In genomic region chr11:117827386-117827785, GRCm38 (mm10) we compare ENCODE assay signal across 11 mouse cellular contexts. TPM values are rescaled to one million over a fixed set of nuclear protein-coding genes. Genes with fewer than 3 reads are reported as not detected.
DNase-seq lines count a peak whose midpoint lies in the region; ATAC-seq and TF ChIP-seq lines count a peak whose summit lies in the region.
"Had no signal": no experiment of that assay in that cellular context is flagged by ENCODE, and none has a peak within 500 bp of the region (broad histone marks: within the 10 kb centered on the region; RNA-seq: fewer than 3 reads in every experiment).

No protein-coding gene starts in this region.

- H3K4me1 ChIP-seq in kidney, adult 2 months (ENCODE audit: control insufficient read depth, insufficient read depth, low read length), result peaks cover 61% of the 10 kb centered on the region
- peaks cover 69% of the 10 kb centered on the region for H3K4me1 ChIP-seq in intestine, embryonic 15.5 days (replicated peaks)

- 64% methylated on average over 3 of the region's 3 CpGs for WGBS in kidney, adult 2 months
- 39% methylated on average over 3 of the region's 3 CpGs for WGBS in intestine, embryonic 15.5 days

- TF ChIP-seq POLR2A in kidney, adult 2 months (IDR thresholded peaks at IDR 0.05; ENCODE audit: low read depth, low read length), result no peak
- TF ChIP-seq POLR2A in myocyte (IDR thresholded peaks at IDR 0.05; ENCODE audit: insufficient read length, low read depth), result no peak

- ATAC-seq in intestine, embryonic 15.5 days, result no peak
- ATAC-seq in inflammation-experienced regulatory T-cells, adult 6 months, result no peak

- H3K79me2 ChIP-seq in myocyte (ENCODE audit: control insufficient read depth, insufficient read depth), result peaks cover 7% of the 10 kb centered on the region

- H3K27ac ChIP-seq in kidney, adult 2 months (ENCODE audit: insufficient read depth, low read depth, low read length), result peak overlapping the region; percentile 99
- H3K27ac ChIP-seq in intestine, embryonic 15.5 days, result peak overlapping the region; percentile 94
- H3K27ac ChIP-seq: layer of hippocampus, adult 2 months had no signal

- no peaks in the 10 kb centered on the region for H3K27me3 ChIP-seq in kidney, adult 2 months (replicated peaks; ENCODE audit: control insufficient read depth, insufficient read depth, low read length)
- H3K27me3 ChIP-seq in intestine, embryonic 15.5 days (replicated peaks), result no peaks in the 10 kb centered on the region
- no peaks in the 10 kb centered on the region for H3K27me3 ChIP-seq in myocyte (ENCODE audit: control insufficient read depth, insufficient read depth, insufficient read length)

- H3ac ChIP-seq in myocyte (ENCODE audit: control insufficient read depth, insufficient read length), result no peak overlapping the region

- no peaks in the 10 kb centered on the region for H3K36me3 ChIP-seq in kidney, adult 2 months (ENCODE audit: control insufficient read depth, insufficient read depth, low read length)
- 0 out of 2 replicates have a peak, but pooled peaks cover 5% of the 10 kb centered on the region for H3K36me3 ChIP-seq in intestine, embryonic 15.5 days
- no peaks in the 10 kb centered on the region for H3K36me3 ChIP-seq in myocyte (ENCODE audit: control insufficient read depth, insufficient read depth)

- peak; percentile 3 for DNase-seq in adrenal gland, postnatal 14 days
- DNase-seq in adrenal gland, postnatal 10 days, result no peak
- DNase-seq in kidney, adult 2 months, result no peak
- no peak for DNase-seq in kidney, adult 18-20 months
- no peak for DNase-seq in cerebellum, adult 9-11 months
- DNase-seq: cerebellum, adult 9-10 months; right cerebral cortex, postnatal 25 days had no signal

- no peak overlapping the region for H3K4me3 ChIP-seq in kidney, adult 2 months (ENCODE audit: insufficient read depth, low read depth, low read length)
- H3K4me3 ChIP-seq in intestine, embryonic 15.5 days (replicated peaks), result no peak overlapping the region
- H3K4me3 ChIP-seq in myocyte, result peak overlapping the region; percentile 45
- H3K4me3 ChIP-seq: layer of hippocampus, adult 2 months had no signal

- peak overlapping the region; percentile 79 for H3K4me2 ChIP-seq in intestine, embryonic 15.5 days (replicated peaks)
- H3K4me2 ChIP-seq in myocyte (ENCODE audit: low read depth), result peak overlapping the region; percentile 94

- no peak for TF ChIP-seq CTCF in kidney, adult 2 months (conservative IDR thresholded peaks at IDR 0.05; ENCODE audit: insufficient read depth, insufficient read length, low read depth, low read length)

- H3K9ac ChIP-seq in intestine, embryonic 15.5 days, result peak overlapping the region; percentile 11

- H3K9me3 ChIP-seq in intestine, embryonic 15.5 days, result no peaks in the 10 kb centered on the region

TF ChIP-seq in myocyte, 11 proteins besides CTCF, POLR2A, EP300 and RAD21:
- TF ChIP-seq CEBPB (IDR thresholded peaks at IDR 0.05; ENCODE audit: insufficient read depth, poor library complexity, severe bottlenecking), result no peak
- TF ChIP-seq SRF (IDR thresholded peaks at IDR 0.05; ENCODE audit: control insufficient read depth, insufficient read length, low read depth), result no peak
- no peak for TF ChIP-seq E2F4 (IDR thresholded peaks at IDR 0.05; ENCODE audit: insufficient read depth)
- TF ChIP-seq TCF3 (IDR thresholded peaks at IDR 0.05; ENCODE audit: insufficient read length, low read depth), result no peak
- peak in 1 of 3 experiments; percentile 25 for TF ChIP-seq MYOG (IDR thresholded peaks at IDR 0.05; ENCODE audit: control insufficient read depth in 1 of 3, insufficient read depth in 1 of 3, insufficient read length in 2 of 3, low read depth in 2 of 3)
- no peak for TF ChIP-seq TCF12 (IDR thresholded peaks at IDR 0.05; ENCODE audit: insufficient read depth, poor library complexity, severe bottlenecking)
- TF ChIP-seq REST (IDR thresholded peaks at IDR 0.05; ENCODE audit: insufficient read depth, insufficient read length), result no peak
- peak in 2 of 3 experiments; percentile 32 to 44 for TF ChIP-seq MYOD1 (IDR thresholded peaks at IDR 0.05; ENCODE audit: control insufficient read depth in 1 of 3, insufficient read length in 2 of 3, low read depth in 2 of 3)
- no peak for TF ChIP-seq USF1 (IDR thresholded peaks at IDR 0.05; ENCODE audit: low read depth)
- no peak for TF ChIP-seq MAX (IDR thresholded peaks at IDR 0.05; ENCODE audit: low read depth)
- no peak for TF ChIP-seq POLR2AphosphoS2 (IDR thresholded peaks at IDR 0.05; ENCODE audit: insufficient read length, low read depth)

RNA-seq across cellular contexts. Expression of gene Tk1, which starts 1.5 kb away (rescaled TPM):
- 29.1 and 34.8 TPM in 2 replicates for total RNA-seq in adrenal gland, postnatal 14 days (2021)
- total RNA-seq in adrenal gland, postnatal 10 days (2021), result 10 to 100 TPM; 39.7 to 47.3 TPM
- polyA plus RNA-seq in kidney, adult 2 months (2012; rRNA removed), result 15.5 and 15.8 TPM in 2 replicates
- polyA plus RNA-seq in intestine, embryonic 15.5 days (2015; fragmentation: Nextera tagmentation; extraction: Ambion mirVana), result 144 and 146 TPM in 2 replicates
- 52.8 TPM for polyA plus RNA-seq in myocyte (2012; fragmentation: generic; extraction: Trizol)
- 100 to 1,000 TPM in 1 of 3 experiments, 10 to 100 TPM in 2; 27.3 to 126 (median 52.4) TPM for polyA plus RNA-seq in inflammation-experienced regulatory T-cells, adult 6 months (2017; shearing (Covaris generic))

RNA-seq across cellular contexts. Expression of gene Afmid, which starts 1.7 kb away (rescaled TPM):
- total RNA-seq in adrenal gland, postnatal 14 days (2021), result 7.5 and 16.4 TPM in 2 replicates
- 10 to 100 TPM; 14.1 to 17.7 TPM for total RNA-seq in adrenal gland, postnatal 10 days (2021)
- polyA plus RNA-seq in kidney, adult 2 months (2012; rRNA removed), result 85.6 and 89.7 TPM in 2 replicates
- polyA plus RNA-seq in intestine, embryonic 15.5 days (2015; fragmentation: Nextera tagmentation; extraction: Ambion mirVana), result 8.3 and 8.9 TPM in 2 replicates
- 6.1 TPM for polyA plus RNA-seq in myocyte (2012; fragmentation: generic; extraction: Trizol)
- polyA plus RNA-seq in inflammation-experienced regulatory T-cells, adult 6 months (2017; shearing (Covaris generic)), result 10 to 100 TPM; 32.7 to 39.5 (median 35.4) TPM

RNA-seq across cellular contexts. Expression of gene Gm20708, which starts 17.9 kb away (rescaled TPM):
- 0.83 and 0.93 TPM in 2 replicates for total RNA-seq in adrenal gland, postnatal 14 days (2021)
- total RNA-seq in adrenal gland, postnatal 10 days (2021), result under 1 TPM; 0.57 to 0.58 TPM
- polyA plus RNA-seq in kidney, adult 2 months (2012; rRNA removed), result 0.18 and 0.22 TPM in 2 replicates
- polyA plus RNA-seq in intestine, embryonic 15.5 days (2015; fragmentation: Nextera tagmentation; extraction: Ambion mirVana), result 0.26 and 0.38 TPM in 2 replicates
- polyA plus RNA-seq in myocyte (2012; fragmentation: generic; extraction: Trizol), result 0.35 TPM
- polyA plus RNA-seq in inflammation-experienced regulatory T-cells, adult 6 months (2017; shearing (Covaris generic)), result 1 to 10 TPM; 3.1 to 5.0 (median 4.9) TPM

RNA-seq across cellular contexts. Expression of gene Syngr2, which starts 17.9 kb away (rescaled TPM):
- total RNA-seq in adrenal gland, postnatal 14 days (2021), result 62.6 and 73.8 TPM in 2 replicates
- 10 to 100 TPM; 60.2 to 69.5 TPM for total RNA-seq in adrenal gland, postnatal 10 days (2021)
- polyA plus RNA-seq in kidney, adult 2 months (2012; rRNA removed), result 150 and 155 TPM in 2 replicates
- polyA plus RNA-seq in intestine, embryonic 15.5 days (2015; fragmentation: Nextera tagmentation; extraction: Ambion mirVana), result 135 and 151 TPM in 2 replicates
- 109 TPM for polyA plus RNA-seq in myocyte (2012; fragmentation: generic; extraction: Trizol)
- 100 to 1,000 TPM in 1 of 3 experiments, 10 to 100 TPM in 2; 86.3 to 118 (median 89.8) TPM for polyA plus RNA-seq in inflammation-experienced regulatory T-cells, adult 6 months (2017; shearing (Covaris generic))

RNA-seq across cellular contexts. Expression of gene Birc5, which starts 21.7 kb away (rescaled TPM):
- 17.8 and 22.6 TPM in 2 replicates for total RNA-seq in adrenal gland, postnatal 14 days (2021)
- total RNA-seq in adrenal gland, postnatal 10 days (2021), result 10 to 100 TPM; 23.3 to 28.0 TPM
- 0.75 and 1.3 TPM in 2 replicates for polyA plus RNA-seq in kidney, adult 2 months (2012; rRNA removed)
- 307 and 336 TPM in 2 replicates for polyA plus RNA-seq in intestine, embryonic 15.5 days (2015; fragmentation: Nextera tagmentation; extraction: Ambion mirVana)
- polyA plus RNA-seq in myocyte (2012; fragmentation: generic; extraction: Trizol), result 60.7 TPM
- polyA plus RNA-seq in inflammation-experienced regulatory T-cells, adult 6 months (2017; shearing (Covaris generic)), result 100 to 1,000 TPM in 1 of 3 experiments, 10 to 100 TPM in 2; 16.8 to 256 (median 23.6) TPM
